Mouse (Mus musculus) granulocyte monocyte progenitor cell, adult 5-6 weeks (primary cell): ENCODE results near the gene Ubd. TPM values are rescaled to one million over a fixed set of nuclear protein-coding genes. Genes with fewer than 3 reads are reported as not detected.
A peak's percentile ranks its signal among the peaks of the same experiment; 100 is the strongest.
"Not testable (repeated sequence)": the region's sequence is repeated elsewhere in the genome, so short reads cannot be mapped to it uniquely, and the experiment has no call there.

Experiments used
- ATAC-seq: replicated peaks from 2 replicates; pipeline ENCODE4 v1.8.0; 2016; ENCODE audit warnings: mild to moderate bottlenecking, moderate TSS enrichment, inconsistent platforms; ENCODE audit not compliant: poor library complexity, severe bottlenecking
- total RNA-seq, 2 experiments: library from RNA; stranded (forward) in 1 of 2; stranded (reverse) in 1 of 2; fragments of 200-712, 200-1000 nt in 1 of 2; fragments of >200 nt in 1 of 2; fragmentation: Nextera tagmentation in 1 of 2; gene quantifications; 2 replicates each; pipeline ENCODE4 v1.2.3; 2014 to 2017

Gene Ubd
- total RNA-seq (2014; fragmentation: Nextera tagmentation) (not detected in 2 replicates), total RNA-seq (2017) (not detected in 2 replicates)

GRCm38 (mm10) chr17:37193656-37194055, at the start of gene Ubd:
Ubd (plus strand) TSS chr17:37193892.
- ATAC-seq, result no peak

- ATAC-seq, result no peak
Measured at GRCm38 (mm10) chr17:37161394-37161793, 32.3 kb upstream of the Ubd start, which contains the start of gene Olfr93. Olfr93 (minus strand) TSS chr17:37161494.

GRCm38 (mm10) chr17:37185474-37185873, 8.2 kb upstream of the Ubd start:
- ATAC-seq, result no peak

GRCm38 (mm10) chr17:37190711-37191110, 3.0 kb upstream of the Ubd start:
- ATAC-seq, result no peak

- ATAC-seq, result no peak
Measured at GRCm38 (mm10) chr17:37193032-37193431, 660 bp upstream of the Ubd start.

- no peak for ATAC-seq
Measured at GRCm38 (mm10) chr17:37194782-37195181, 1.1 kb downstream of the Ubd start.

- peak; percentile 66 for ATAC-seq
Measured at GRCm38 (mm10) chr17:37196845-37197724, 3.4 kb downstream of the Ubd start.

GRCm38 (mm10) chr17:37200894-37201293, 7.2 kb downstream of the Ubd start, which contains the start of gene Olfr94:
Olfr94 (minus strand) TSS chr17:37200994.
- no peak for ATAC-seq

- ATAC-seq, result peak; percentile 100
Measured at GRCm38 (mm10) chr17:37203206-37203916, 9.7 kb downstream of the Ubd start.

- no peak for ATAC-seq
Measured at GRCm38 (mm10) chr17:37203917-37204236, 10.2 kb downstream of the Ubd start.

- ATAC-seq, result no peak
Measured at GRCm38 (mm10) chr17:37210884-37211768, 17.4 kb downstream of the Ubd start.

- no peak for ATAC-seq
Measured at GRCm38 (mm10) chr17:37213018-37213417, 19.3 kb downstream of the Ubd start, which contains the start of gene Olfr95. Olfr95 (minus strand) TSS chr17:37213118.

GRCm38 (mm10) chr17:37218486-37218885, 24.8 kb downstream of the Ubd start:
- no peak for ATAC-seq

- no peak for ATAC-seq
Measured at GRCm38 (mm10) chr17:37219846-37220245, 26.2 kb downstream of the Ubd start, which contains the start of gene Olfr96. Olfr96 (plus strand) TSS chr17:37220146.

- no peak for ATAC-seq
Measured at GRCm38 (mm10) chr17:37221879-37222278, 28.2 kb downstream of the Ubd start.

GRCm38 (mm10) chr17:37237230-37237629, 43.5 kb downstream of the Ubd start, which contains the start of gene Olfr97:
Olfr97 (minus strand) TSS chr17:37237330.
- not testable (repeated sequence) for ATAC-seq

GRCm38 (mm10) chr17:37242198-37242597, 48.5 kb downstream of the Ubd start:
- ATAC-seq, result no peak
